Mouse (Mus musculus) cerebellum, adult (tissue): ENCODE data around the gene Chmp5.

Experiments
- ATAC-seq: cut with Nextera tagmentation; 2 replicates; pipeline ENCODE4 v1.9.2; 2017; ENCODE audit warnings: mild to moderate bottlenecking, moderate library complexity, mixed read lengths; ENCODE audit not compliant: insufficient number of reproducible peaks, low FRiP score, low TSS enrichment

Chmp5 gene

DNA sequence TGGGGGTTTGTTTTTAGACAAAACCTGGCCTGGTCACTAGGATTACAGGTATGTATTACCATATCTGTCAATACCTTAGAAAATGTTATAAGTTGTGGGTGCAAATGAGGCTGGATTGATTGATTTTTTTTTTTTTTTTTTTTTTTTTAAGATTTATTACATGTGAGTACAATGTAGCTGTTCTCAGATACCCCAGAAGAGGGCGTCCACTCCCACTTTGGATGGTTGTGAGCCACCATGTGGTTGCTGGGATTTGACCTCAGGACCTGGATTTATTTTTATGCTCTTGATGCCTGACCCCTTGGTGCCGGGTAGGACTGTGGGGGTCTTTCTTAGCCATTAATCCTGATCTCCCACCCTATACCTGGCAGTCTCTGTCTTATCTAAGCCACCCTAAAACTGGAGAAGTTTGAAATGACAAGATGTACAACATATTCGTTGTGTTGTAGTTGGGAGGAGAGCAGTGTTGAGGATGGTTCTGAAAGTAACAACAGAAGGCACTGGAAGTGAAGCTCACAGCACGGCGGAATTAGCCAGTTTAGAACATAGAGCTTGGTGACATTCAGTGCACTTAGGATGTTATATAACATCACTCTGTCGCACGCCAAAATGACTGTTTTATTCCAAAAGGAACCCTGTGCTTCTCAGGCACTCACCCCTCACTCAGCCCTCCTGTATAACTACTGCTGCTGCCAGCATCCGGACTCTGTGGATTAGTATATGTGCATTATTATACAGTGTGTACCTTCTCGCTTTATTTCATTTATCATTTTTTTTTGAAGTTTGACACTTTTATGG, 52.8 kb downstream of the Chmp5 start:
- ATAC-seq, result no peak

DNA sequence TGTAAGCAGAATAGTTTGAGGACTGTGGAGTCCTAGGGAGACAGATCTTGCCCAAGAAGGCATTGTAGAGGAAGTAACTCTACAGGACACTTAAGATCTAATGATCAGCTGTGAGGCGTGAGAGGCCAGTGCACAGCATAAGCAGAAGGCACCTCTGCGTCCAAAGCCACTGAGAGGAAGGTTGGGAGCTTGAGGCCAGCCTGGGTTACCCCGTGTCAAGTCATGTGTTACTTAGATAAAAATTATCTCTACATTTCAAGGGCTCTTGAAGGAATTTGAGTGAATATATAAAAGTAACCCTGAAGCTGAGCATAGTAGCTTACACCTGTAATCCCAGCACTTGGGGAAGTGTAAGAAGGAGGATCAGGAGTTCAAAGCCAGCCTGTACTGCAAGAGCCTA, 65.1 kb downstream of the Chmp5 start:
- ATAC-seq, result no peak
